Mouse (Mus musculus) testis, adult 2 months (tissue): ENCODE measurements around the gene Axin2. TPM values are rescaled to one million over a fixed set of nuclear protein-coding genes. Genes with fewer than 3 reads are reported as not detected.
A peak's percentile ranks its signal among the peaks of the same experiment; 100 is the strongest.

Experiments used
- H3K27ac ChIP-seq: fragments of 200-500 bp; 2 replicates; pipeline ENCODE4 v1.5.1; 2012; ENCODE audit warnings: low read depth, low read length; ENCODE audit not compliant: control insufficient read depth, insufficient read depth
- H3K27me3 ChIP-seq: fragments of 200-500 bp; 2 replicates; pipeline ENCODE4 v1.6.1; 2012; ENCODE audit warnings: mild to moderate bottlenecking, low read length, moderate library complexity; ENCODE audit not compliant: control insufficient read depth, insufficient read depth
- H3K36me3 ChIP-seq: fragments of 200-500 bp; 2 replicates; pipeline ENCODE4 v1.6.1; 2012; ENCODE audit warnings: mild to moderate bottlenecking, low read length; ENCODE audit not compliant: control insufficient read depth, insufficient read depth
- H3K4me1 ChIP-seq: fragments of 200-500 bp; 2 replicates; pipeline ENCODE4 v1.6.1; 2012; ENCODE audit warnings: low read length; ENCODE audit not compliant: control insufficient read depth, insufficient read depth
- H3K4me3 ChIP-seq: fragments of 200-500 bp; 2 replicates; pipeline ENCODE4 v1.5.1; 2012; ENCODE audit warnings: low read depth, mild to moderate bottlenecking, low read length, moderate library complexity, mixed read lengths; ENCODE audit not compliant: control insufficient read depth
- CTCF ChIP-seq: fragments of 200-500 bp; IDR thresholded peaks from 2 replicates; pipeline ENCODE4 v1.5.1; 2012; ENCODE audit warnings: low read depth, mild to moderate bottlenecking, inconsistent platforms, low read length, moderate library complexity; ENCODE audit not compliant: control insufficient read depth, insufficient read depth, insufficient replicate concordance
- POLR2A ChIP-seq: fragments of 200-500 bp; IDR thresholded peaks from 2 replicates; pipeline ENCODE4 v1.6.1; 2012; ENCODE audit warnings: low read depth, mild to moderate bottlenecking, inconsistent platforms, low read length, moderate library complexity; ENCODE audit not compliant: control insufficient read depth
- polyA plus RNA-seq: library from polyadenylated mRNA; depleted of rRNA; stranded (reverse); fragments of >200 nt; gene quantifications from 2 replicates; pipeline ENCODE4 v1.2.3, GENCODE M21; 2012

Gene Axin2
- polyA plus RNA-seq, 1 experiment: 1.9 TPM

DNA sequence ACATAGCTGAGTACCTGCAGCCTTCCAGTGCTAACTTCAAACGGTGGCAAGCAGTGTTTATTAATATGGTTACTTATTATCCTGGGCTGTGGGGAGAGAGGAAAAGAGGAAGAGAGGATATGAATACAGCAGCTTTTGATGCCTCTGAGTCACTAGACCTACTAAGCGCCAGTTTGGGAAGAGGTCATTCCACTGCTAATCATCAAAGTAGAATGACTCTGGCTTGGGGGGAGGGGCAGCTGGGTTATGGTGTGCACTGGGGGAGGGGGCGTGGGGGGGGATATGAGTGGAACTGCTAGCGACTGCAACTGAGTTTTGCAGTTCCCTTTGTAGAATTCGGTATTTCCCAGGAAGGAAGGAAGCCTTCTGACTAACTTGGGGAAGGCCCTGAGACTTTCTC lies 4.2 kb downstream of the Axin2 start:
- H3K4me1 ChIP-seq: peaks cover 28% of the 10 kb centered on the region
- TF ChIP-seq CTCF: no peak
- TF ChIP-seq POLR2A: no peak
- H3K27ac ChIP-seq: no peak overlapping the region
- no peaks in the 10 kb centered on the region for H3K36me3 ChIP-seq
- H3K4me3 ChIP-seq: no peak overlapping the region
- no peaks in the 10 kb centered on the region for H3K27me3 ChIP-seq

DNA sequence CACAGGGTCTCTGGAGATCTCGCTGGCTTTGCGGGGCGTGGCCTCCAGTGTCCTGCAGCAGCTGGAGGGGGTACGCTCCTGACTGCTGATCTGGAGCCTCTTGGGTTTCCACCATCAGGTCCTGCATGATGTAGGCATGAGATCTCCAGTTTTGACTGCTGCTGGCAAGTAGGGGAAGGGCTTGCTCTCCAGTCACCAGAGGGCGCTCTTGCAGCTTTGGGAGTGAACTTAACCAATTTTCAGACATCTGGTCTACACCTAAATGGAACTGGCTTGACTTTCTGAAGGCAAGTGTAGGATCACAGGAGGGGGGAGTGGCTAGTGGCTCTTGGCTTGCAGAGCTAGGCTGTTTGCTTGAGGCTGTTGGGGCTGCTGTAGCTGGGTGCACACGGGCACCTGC lies 5.1 kb downstream of the Axin2 start:
- Histone ChIP-seq H3K36me3 (no peaks in the 10 kb centered on the region), H3K4me1 (peaks cover 29% of the 10 kb centered on the region), H3K4me3 (no peak overlapping the region), H3K27ac (no peak overlapping the region), H3K27me3 (no peaks in the 10 kb centered on the region)
- TF ChIP-seq CTCF (peak; percentile 57; the same call in 1 of the 2 replicates), POLR2A (no peak)

GRCm38 (mm10) chr11:108925826-108926225 lies 5.7 kb downstream of the Axin2 start:
- Histone ChIP-seq H3K4me1 (peaks cover 30% of the 10 kb centered on the region), H3K4me3 (no peak overlapping the region), H3K36me3 (no peaks in the 10 kb centered on the region)

DNA sequence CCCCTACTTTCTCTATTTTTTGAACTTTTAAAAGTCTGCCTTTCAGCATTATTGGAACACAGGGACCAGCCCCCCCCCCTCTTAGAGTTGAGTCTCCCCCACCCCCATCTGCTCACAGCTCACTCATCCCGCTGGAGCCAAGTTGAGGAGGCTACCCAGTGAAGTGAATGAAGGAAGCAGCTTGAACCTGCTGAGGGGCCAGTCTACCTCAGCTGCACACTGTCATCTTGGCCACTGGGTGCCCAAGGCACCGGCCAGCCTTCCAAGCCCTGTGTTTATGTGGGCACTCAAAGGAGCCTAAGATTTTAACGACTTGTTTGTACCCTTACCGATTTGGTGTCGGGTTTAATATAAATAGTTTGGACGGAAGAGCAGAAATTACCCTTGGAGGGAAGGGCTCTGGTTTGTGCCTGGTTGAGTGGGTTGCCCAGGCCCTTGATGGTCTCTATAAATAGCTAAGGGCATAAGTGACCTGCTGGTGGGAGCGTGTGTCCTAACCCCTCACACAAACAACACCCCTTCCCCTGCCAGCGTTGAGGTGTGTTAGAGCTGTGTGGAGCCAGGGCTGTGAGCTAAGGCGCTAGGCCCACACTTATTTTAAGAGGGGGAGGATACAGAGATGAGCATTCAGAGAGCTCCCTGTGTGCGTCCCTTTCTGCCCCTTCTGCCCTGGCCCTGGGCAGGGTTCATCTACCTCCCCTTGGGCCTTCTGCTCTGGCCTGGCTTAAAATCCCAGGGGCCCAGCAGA lies 6.4 kb downstream of the Axin2 start:
- Histone ChIP-seq H3K36me3 (no peaks in the 10 kb centered on the region), H3K27ac (no peak overlapping the region), H3K27me3 (no peaks in the 10 kb centered on the region), H3K4me1 (peaks cover 27% of the 10 kb centered on the region), H3K4me3 (no peak overlapping the region)
- TF ChIP-seq POLR2A (no peak), CTCF (no peak)

More at GRCm38 (mm10) chr11:108925826-108926225, 5.7 kb downstream of the Axin2 start:
- Histone ChIP-seq H3K27me3 (no peaks in the 10 kb centered on the region), H3K27ac (no peak overlapping the region)
- no peak for TF ChIP-seq POLR2A

- Histone ChIP-seq H3K4me1 (peaks cover 21% of the 10 kb centered on the region), H3K27me3 (no peaks in the 10 kb centered on the region), H3K36me3 (no peaks in the 10 kb centered on the region), H3K27ac (no peak overlapping the region), H3K4me3 (no peak overlapping the region)
- TF ChIP-seq POLR2A: no peak
- no peak for TF ChIP-seq CTCF
These were observed 6.9 kb downstream of the Axin2 start for GRCm38 (mm10) chr11:108927093-108927444.

GRCm38 (mm10) chr11:108928096-108928495 lies 7.9 kb downstream of the Axin2 start:
- no peaks in the 10 kb centered on the region for H3K36me3 ChIP-seq
- H3K4me3 ChIP-seq: no peak overlapping the region
- no peak overlapping the region for H3K27ac ChIP-seq
- no peaks in the 10 kb centered on the region for H3K27me3 ChIP-seq
- TF ChIP-seq POLR2A: no peak
- no peak for TF ChIP-seq CTCF
- peaks cover 14% of the 10 kb centered on the region for H3K4me1 ChIP-seq

GRCm38 (mm10) chr11:108928752-108929151 lies 8.6 kb downstream of the Axin2 start:
- TF ChIP-seq POLR2A (no peak), CTCF (no peak)
- no peaks in the 10 kb centered on the region for H3K36me3 ChIP-seq
- H3K4me1 ChIP-seq: peaks cover 9% of the 10 kb centered on the region
- H3K27me3 ChIP-seq: no peaks in the 10 kb centered on the region
- H3K27ac ChIP-seq: no peak overlapping the region
- H3K4me3 ChIP-seq: no peak overlapping the region
